Mouse (Mus musculus): Measurements from ENCODE around the gene Tbx1. TPM values are rescaled to one million over a fixed set of nuclear protein-coding genes. Genes with fewer than 3 reads are reported as not detected.

Gene Tbx1
- polyA plus RNA-seq, 1 experiment: 0.49 TPM

- peaks cover 14% of the 10 kb centered on the region for H3K4me1 ChIP-seq (replicated peaks; ENCODE audit: control insufficient read depth, insufficient read depth, low read length)
- peaks cover 16% of the 10 kb centered on the region; the same call in 1 of the 2 replicates for H3K27me3 ChIP-seq (ENCODE audit: control insufficient read depth, insufficient read depth, low read length)
- no peak overlapping the region for H3K4me3 ChIP-seq (ENCODE audit: control insufficient read depth, insufficient read depth, low read length)
- no peak for DNase-seq
- H3K27ac ChIP-seq (ENCODE audit: control insufficient read depth, insufficient read depth, low read length): no peak overlapping the region
- WGBS: 88% methylated on average over 2 of the region's 2 CpGs
- TF ChIP-seq CTCF (IDR thresholded peaks at IDR 0.05; ENCODE audit: borderline replicate concordance, control insufficient read depth, extremely low read depth, insufficient read depth, low read length, poor library complexity): no peak
- no peak for TF ChIP-seq POLR2A (IDR thresholded peaks at IDR 0.05; ENCODE audit: control insufficient read depth, extremely low read depth, insufficient read depth, low read length, poor library complexity)
- no peaks in the 10 kb centered on the region for H3K36me3 ChIP-seq (ENCODE audit: control insufficient read depth, insufficient read depth, low read length)
These were observed 3.5 kb upstream of the Tbx1 start for GRCm38 (mm10) chr16:18593930-18594329.

- H3K36me3 ChIP-seq (ENCODE audit: control insufficient read depth, insufficient read depth, low read length): no peaks in the 10 kb centered on the region
- H3K4me3 ChIP-seq (ENCODE audit: control insufficient read depth, insufficient read depth, low read length): no peak overlapping the region
- TF ChIP-seq CTCF (IDR thresholded peaks at IDR 0.05; ENCODE audit: borderline replicate concordance, control insufficient read depth, extremely low read depth, insufficient read depth, low read length, poor library complexity): peak; percentile 52; the same call in 1 of the 2 replicates
- TF ChIP-seq POLR2A (IDR thresholded peaks at IDR 0.05; ENCODE audit: control insufficient read depth, extremely low read depth, insufficient read depth, low read length, poor library complexity): no peak
- no peak overlapping the region for H3K27ac ChIP-seq (ENCODE audit: control insufficient read depth, insufficient read depth, low read length)
- H3K4me1 ChIP-seq (replicated peaks; ENCODE audit: control insufficient read depth, insufficient read depth, low read length): peaks cover 14% of the 10 kb centered on the region
- peak; percentile 56 for DNase-seq
- 12% methylated on average over 59 of the region's 59 CpGs for WGBS
- H3K27me3 ChIP-seq (ENCODE audit: control insufficient read depth, insufficient read depth, low read length): peaks cover 20% of the 10 kb centered on the region; the same call in 1 of the 2 replicates
These were observed 862 bp upstream of the Tbx1 start for GRCm38 (mm10) chr16:18591047-18592018.

GRCm38 (mm10) chr16:18589080-18589621, 1.3 kb downstream of the Tbx1 start:
- peaks cover 20% of the 10 kb centered on the region; the same call in 1 of the 2 replicates for H3K27me3 ChIP-seq (ENCODE audit: control insufficient read depth, insufficient read depth, low read length)
- no peak for TF ChIP-seq CTCF (IDR thresholded peaks at IDR 0.05; ENCODE audit: borderline replicate concordance, control insufficient read depth, extremely low read depth, insufficient read depth, low read length, poor library complexity)
- TF ChIP-seq POLR2A (IDR thresholded peaks at IDR 0.05; ENCODE audit: control insufficient read depth, extremely low read depth, insufficient read depth, low read length, poor library complexity): no peak

DNA sequence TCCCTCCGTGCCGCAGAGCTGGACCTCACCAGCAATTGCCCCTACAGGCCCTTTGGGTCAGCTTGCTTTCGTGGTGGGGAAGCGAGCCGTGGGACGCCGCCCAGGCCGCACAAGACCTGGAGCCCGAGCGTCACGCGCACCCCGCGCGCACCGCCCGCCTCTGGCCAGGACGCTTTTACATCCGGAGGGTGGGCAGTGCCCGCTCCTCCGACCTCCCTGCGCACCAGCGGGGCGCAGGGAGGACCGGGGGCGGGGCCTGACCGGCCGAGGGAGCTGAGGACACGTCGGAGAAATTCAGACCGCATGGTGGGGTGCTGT, 1.8 kb downstream of the Tbx1 start:
- DNase-seq: no peak
- TF ChIP-seq CTCF (IDR thresholded peaks at IDR 0.05; ENCODE audit: borderline replicate concordance, control insufficient read depth, extremely low read depth, insufficient read depth, low read length, poor library complexity) (no peak), POLR2A (IDR thresholded peaks at IDR 0.05; ENCODE audit: control insufficient read depth, extremely low read depth, insufficient read depth, low read length, poor library complexity) (no peak)
- no peaks in the 10 kb centered on the region for H3K36me3 ChIP-seq (ENCODE audit: control insufficient read depth, insufficient read depth, low read length)
- no peak overlapping the region for H3K4me3 ChIP-seq (ENCODE audit: control insufficient read depth, insufficient read depth, low read length)
- H3K27me3 ChIP-seq (ENCODE audit: control insufficient read depth, insufficient read depth, low read length): peaks cover 24% of the 10 kb centered on the region; the same call in 1 of the 2 replicates
- H3K4me1 ChIP-seq (replicated peaks; ENCODE audit: control insufficient read depth, insufficient read depth, low read length): peaks cover 14% of the 10 kb centered on the region
- WGBS: 26% methylated on average over 31 of the region's 31 CpGs
- no peak overlapping the region for H3K27ac ChIP-seq (ENCODE audit: control insufficient read depth, insufficient read depth, low read length)

More at GRCm38 (mm10) chr16:18589080-18589621, 1.3 kb downstream of the Tbx1 start:
- Histone ChIP-seq H3K27ac (ENCODE audit: control insufficient read depth, insufficient read depth, low read length) (no peak overlapping the region), H3K4me3 (ENCODE audit: control insufficient read depth, insufficient read depth, low read length) (no peak overlapping the region), H3K4me1 (replicated peaks; ENCODE audit: control insufficient read depth, insufficient read depth, low read length) (peaks cover 14% of the 10 kb centered on the region), H3K36me3 (ENCODE audit: control insufficient read depth, insufficient read depth, low read length) (no peaks in the 10 kb centered on the region)
- WGBS: 82% methylated on average over 9 of the region's 9 CpGs
- no peak for DNase-seq

- 12% methylated on average over 57 of the region's 57 CpGs for WGBS
- H3K36me3 ChIP-seq (ENCODE audit: control insufficient read depth, insufficient read depth, low read length): no peaks in the 10 kb centered on the region
- peaks cover 30% of the 10 kb centered on the region; the same call in 1 of the 2 replicates for H3K27me3 ChIP-seq (ENCODE audit: control insufficient read depth, insufficient read depth, low read length)
- H3K4me3 ChIP-seq (ENCODE audit: control insufficient read depth, insufficient read depth, low read length): no peak overlapping the region
- H3K27ac ChIP-seq (ENCODE audit: control insufficient read depth, insufficient read depth, low read length): no peak overlapping the region
- TF ChIP-seq POLR2A (IDR thresholded peaks at IDR 0.05; ENCODE audit: control insufficient read depth, extremely low read depth, insufficient read depth, low read length, poor library complexity) (no peak), CTCF (IDR thresholded peaks at IDR 0.05; ENCODE audit: borderline replicate concordance, control insufficient read depth, extremely low read depth, insufficient read depth, low read length, poor library complexity) (no peak)
- DNase-seq: no peak
- peaks cover 14% of the 10 kb centered on the region for H3K4me1 ChIP-seq (replicated peaks; ENCODE audit: control insufficient read depth, insufficient read depth, low read length)
These were observed 2.4 kb downstream of the Tbx1 start for GRCm38 (mm10) chr16:18587847-18588737.
